Mouse (Mus musculus) inflammation-experienced regulatory T-cells, adult 6 months (primary cell): Measurements from ENCODE around the gene Prdx4. TPM values are rescaled to one million over a fixed set of nuclear protein-coding genes. Genes with fewer than 3 reads are reported as not detected.
"Not testable (repeated sequence)": the region's sequence is repeated elsewhere in the genome, so short reads cannot be mapped to it uniquely, and the experiment has no call there.

Experiments
- ATAC-seq: one replicate; pipeline ENCODE4 v1.8.0; 2017
- polyA plus RNA-seq, 3 experiments: library from polyadenylated mRNA; unstranded; fragments of 100-300 nt; shearing (Covaris generic); gene quantifications; one replicate each; pipeline ENCODE4 v1.2.1; 2017

Gene Prdx4
- polyA plus RNA-seq: 10 to 100 TPM; 36.4 to 76.0 (median 40.0) TPM

- no peak for ATAC-seq
Observed at GRCm38 (mm10) chrX:155340654-155341053, at the start of gene Prdx4. Prdx4 (minus strand) TSS chrX:155340754.

- no peak for ATAC-seq
Observed at GRCm38 (mm10) chrX:155376538-155376937, 36.0 kb upstream of the Prdx4 start.

- ATAC-seq: no peak
Observed at GRCm38 (mm10) chrX:155375458-155375857, 34.9 kb upstream of the Prdx4 start.

DNA sequence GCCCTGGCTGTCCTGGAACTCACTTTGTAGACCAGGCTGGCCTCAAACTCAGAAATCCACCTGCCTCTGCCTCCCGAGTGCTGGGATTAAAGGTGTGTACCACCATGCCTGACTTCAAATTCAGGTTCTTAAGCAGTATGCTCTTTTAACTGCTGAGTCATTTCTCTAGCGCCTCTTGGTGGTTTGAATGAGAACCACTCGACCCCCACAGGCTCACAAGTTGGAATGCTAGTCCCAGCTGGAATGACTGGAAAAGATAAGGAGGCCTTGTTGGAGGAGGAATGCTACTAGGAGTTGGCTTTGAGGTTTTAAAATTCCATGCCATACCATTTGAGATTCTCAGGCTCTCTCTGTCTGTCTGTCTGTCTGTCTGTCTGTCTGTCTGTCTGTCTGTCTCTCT, 29.6 kb upstream of the Prdx4 start:
- ATAC-seq: not testable (repeated sequence)

GRCm38 (mm10) chrX:155365095-155365494, 24.5 kb upstream of the Prdx4 start:
- ATAC-seq: no peak

DNA sequence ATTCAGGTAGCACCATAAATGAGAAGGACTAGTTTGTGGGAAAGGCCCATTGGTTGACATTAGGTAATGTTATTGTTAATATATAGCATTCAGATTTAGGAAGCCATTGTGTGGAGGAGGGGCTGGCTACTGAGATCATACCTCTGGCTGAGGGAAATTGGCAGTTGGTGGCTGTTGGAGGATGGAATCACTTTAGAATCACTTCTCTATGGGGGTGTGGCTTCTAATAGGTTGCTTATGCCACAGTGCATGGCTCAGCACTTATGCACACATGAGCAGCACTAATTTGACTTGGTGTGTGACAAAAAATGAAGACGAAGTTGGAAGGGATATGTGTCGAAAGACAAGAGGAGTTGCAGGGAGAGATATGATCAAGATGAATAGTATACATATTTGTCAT, 5.7 kb upstream of the Prdx4 start:
- no peak for ATAC-seq

DNA sequence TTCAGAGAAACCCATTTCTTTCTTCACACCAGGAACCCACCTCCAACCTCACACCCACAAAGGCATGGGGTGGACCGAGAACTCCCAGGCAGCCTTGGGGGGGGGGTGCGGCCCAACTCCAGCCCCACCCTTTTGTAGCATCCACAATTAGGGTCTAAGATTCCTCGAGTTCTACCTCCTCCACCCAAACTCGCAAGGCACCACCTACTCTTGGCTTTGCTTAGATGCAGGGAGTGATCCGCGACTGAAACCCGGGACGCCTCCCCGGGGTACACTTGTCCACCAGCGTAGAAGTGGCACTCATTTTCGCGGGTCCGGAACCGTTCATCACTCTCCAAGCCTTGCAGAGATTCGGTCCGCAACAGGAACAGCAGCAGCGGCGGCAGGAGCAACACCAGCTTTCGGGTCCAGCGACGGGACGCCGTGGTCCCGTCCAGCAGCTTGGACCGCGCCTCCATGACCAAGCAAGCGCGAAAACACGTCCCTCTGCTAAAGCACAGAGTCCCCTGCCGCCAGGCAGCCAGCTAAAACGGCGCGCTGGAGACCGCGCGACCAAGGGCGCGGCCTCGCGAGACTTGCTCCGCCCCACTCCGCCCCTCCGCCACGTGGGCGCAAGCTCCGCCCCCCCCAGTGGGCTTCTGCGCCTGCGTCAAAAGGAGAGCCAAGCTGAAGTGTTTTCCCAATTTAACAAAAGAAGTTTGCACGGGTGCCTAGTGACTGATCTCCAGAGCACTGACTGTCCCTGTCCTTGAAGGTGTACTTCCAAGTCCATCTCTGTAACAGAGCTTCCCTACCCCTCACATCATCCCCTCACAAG, 2.4 kb downstream of the Prdx4 start:
- ATAC-seq: peak; percentile 96

- no peak for ATAC-seq
Observed at GRCm38 (mm10) chrX:155337567-155337904, 3.0 kb downstream of the Prdx4 start.

DNA sequence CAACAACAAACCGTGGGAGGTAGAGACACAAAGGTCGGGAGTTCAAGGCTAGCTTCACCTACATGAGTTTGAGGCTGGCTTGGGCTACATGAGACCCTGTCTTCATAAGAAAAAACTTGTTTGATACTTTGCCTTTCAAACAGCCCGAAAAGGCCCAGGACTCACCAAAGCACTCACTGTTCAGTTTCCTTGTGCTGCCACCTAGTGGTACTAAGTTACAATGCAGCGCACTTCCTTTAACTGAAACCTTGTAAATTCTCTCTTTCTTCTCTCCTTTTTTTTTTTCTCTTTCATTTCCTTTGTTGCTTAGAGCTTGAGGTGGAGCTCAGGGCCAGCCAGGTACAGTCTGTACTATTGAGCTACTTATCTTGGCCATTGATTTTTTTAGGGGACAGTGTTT, 22.5 kb downstream of the Prdx4 start:
- ATAC-seq: peak; percentile 71

GRCm38 (mm10) chrX:155306390-155306789, 34.2 kb downstream of the Prdx4 start:
- no peak for ATAC-seq

GRCm38 (mm10) chrX:155280427-155281044, 60.0 kb downstream of the Prdx4 start:
- no peak for ATAC-seq

DNA sequence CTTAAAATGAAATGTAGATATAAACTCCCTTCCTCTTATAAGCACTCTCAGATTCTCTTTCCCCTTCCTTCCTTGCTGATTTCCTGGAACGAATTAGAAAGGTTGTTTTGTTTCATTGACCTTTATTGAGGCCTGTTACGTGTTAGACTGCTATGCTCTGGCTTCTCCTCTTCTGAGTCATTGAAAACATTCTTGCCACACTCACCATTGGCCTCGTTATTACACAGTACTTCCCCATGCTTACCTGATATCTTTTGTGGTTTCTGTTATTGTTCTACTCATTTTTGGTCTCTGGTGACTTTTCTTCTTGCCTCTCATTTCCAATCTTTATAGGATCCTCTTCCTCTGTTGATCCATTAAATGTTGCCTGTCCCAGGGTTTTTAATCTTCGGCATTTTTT, 62.1 kb downstream of the Prdx4 start:
- ATAC-seq: peak; percentile 61

Other genes with a start within 250 kb of the Prdx4 start
- not detected for gene Magea2, start 247.1 kb downstream of the Prdx4 start, polyA plus RNA-seq
- gene Cldn34b2, start 212.3 kb downstream of the Prdx4 start, polyA plus RNA-seq: not detected
- gene Sat1, start 124.3 kb downstream of the Prdx4 start, polyA plus RNA-seq: 100 to 1,000 TPM; 437 to 594 (median 552) TPM
- gene Acot9, start 78.3 kb downstream of the Prdx4 start, polyA plus RNA-seq: 100 to 1,000 TPM in 1 of 3 experiments, 10 to 100 TPM in 2; 78.8 to 118 (median 84.3) TPM